Mouse (Mus musculus) cortical plate, adult 2 months (tissue): ENCODE results near the gene Zbtb20.

Source experiments
- CTCF ChIP-seq: fragments of 200-500 bp; IDR thresholded peaks from 2 replicates; pipeline ENCODE4 v1.5.1; 2011; ENCODE audit warnings: mild to moderate bottlenecking, control low read depth, low read length; ENCODE audit not compliant: insufficient read depth; ENCODE audit errors: extremely low read depth
- POLR2A ChIP-seq: fragments of 200-500 bp; IDR thresholded peaks from 2 replicates; pipeline ENCODE4 v1.6.1; 2011; ENCODE audit warnings: mild to moderate bottlenecking, low read length, control low read depth; ENCODE audit not compliant: insufficient read depth; ENCODE audit errors: extremely low read depth

DNA sequence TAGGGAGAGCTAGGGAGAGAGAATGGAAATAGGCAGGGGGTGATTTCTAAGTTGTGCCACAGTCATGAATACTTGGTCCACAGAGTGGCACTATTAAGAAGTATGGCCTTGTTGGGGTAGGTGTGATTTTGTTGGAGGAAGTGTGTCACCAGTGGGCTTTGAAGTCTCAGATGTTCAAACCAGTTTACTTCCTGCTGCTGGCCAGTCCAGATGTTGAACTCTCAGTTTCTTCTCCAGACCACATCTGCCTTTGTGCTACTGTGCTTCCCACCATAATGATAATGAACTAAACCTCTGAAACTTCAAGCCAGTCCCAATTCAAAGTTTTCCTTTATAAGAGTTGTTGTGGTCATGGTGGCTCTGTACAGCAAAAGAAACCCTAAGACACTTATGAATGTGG lies 797.0 kb downstream of the Zbtb20 start:
- TF ChIP-seq CTCF (no peak), POLR2A (no peak)
